Mouse (Mus musculus) heart, adult 9 months (tissue): ENCODE measurements around the gene Ctrc.
"Not testable (repeated sequence)": the region's sequence is repeated elsewhere in the genome, so short reads cannot be mapped to it uniquely, and the experiment has no call there.

Experiments
- DNase-seq, 2 experiments: peaks; one replicate each; pipeline ENCODE4 v3.0.0; 2022; ENCODE audit warnings: low spot score in 2 of 2

Gene Ctrc

DNA sequence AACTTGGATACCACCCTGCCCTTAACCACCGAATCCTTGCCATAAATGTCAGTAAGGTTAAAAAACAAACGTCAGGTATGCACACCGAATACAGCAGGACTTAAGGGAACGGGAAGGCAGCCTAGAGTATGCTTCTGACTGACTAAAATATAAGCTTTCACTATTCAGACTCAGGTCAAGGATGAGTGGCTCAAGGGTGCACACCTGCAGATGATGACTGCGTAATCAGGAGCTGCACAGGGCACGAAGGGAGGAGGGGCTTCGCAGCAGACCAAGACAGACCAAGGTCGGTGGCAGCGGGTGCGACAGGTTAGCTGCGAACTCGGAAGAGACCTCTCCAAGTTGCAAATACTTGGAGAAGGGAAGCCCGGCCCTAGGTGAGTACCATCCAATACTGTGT is 60.0 kb downstream of the Ctrc start:
- no peak for DNase-seq

DNA sequence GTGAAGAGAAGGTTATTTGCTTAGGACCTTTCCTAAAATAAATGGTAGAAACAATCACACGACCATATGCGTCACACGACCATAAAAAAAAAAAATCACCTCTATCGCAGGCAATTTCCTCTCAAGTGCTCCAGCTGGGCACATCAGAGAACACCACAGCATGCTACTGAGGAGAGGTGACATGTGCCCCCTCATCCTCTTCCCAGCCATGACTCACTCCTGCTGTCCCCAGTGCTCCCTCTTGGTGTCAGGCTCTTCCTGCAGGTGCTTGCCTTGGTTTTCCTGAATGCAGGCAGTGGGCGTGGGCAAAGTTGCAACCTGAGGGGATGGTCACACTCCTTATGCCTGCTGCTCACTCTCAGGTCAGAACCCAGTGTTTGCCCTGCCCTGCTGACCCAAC is 61.3 kb downstream of the Ctrc start:
- no peak for DNase-seq

DNA sequence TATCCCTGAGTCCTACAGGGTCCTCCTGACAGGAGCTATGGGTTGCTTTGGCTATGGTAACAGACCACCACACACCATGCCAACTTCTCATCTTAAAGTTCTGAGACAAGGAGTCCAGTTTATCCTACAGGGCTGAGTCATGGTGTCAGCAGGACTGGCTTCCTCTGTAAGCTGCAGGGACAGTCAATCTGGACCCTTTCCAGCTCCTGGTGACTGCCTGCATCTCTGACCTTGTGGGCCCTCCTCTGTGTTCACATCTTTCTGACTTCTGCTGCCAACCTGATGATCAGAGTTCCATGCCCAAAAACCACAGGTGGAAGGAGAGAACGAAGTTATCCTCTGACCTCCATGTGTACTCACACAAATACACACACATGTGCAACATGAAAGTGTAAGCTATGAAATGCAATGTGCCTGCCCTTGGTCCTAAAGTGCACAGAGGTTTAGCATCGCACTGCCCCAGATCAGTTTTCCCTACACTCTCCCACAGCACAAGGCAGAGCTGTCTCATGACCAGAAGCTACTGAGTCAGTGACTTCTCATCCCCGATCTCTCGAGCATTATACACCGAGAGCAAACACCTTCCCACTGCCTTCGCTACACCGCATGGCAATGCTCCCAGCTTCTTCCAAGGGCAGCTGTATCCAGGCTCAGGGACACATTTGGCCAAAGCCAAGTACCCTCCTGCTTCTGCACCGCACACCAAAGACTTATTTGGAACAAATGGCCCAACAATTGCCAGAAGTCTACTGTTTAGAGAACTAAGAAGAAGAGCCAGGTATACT is 64.8 kb downstream of the Ctrc start:
- no peak for DNase-seq

DNA sequence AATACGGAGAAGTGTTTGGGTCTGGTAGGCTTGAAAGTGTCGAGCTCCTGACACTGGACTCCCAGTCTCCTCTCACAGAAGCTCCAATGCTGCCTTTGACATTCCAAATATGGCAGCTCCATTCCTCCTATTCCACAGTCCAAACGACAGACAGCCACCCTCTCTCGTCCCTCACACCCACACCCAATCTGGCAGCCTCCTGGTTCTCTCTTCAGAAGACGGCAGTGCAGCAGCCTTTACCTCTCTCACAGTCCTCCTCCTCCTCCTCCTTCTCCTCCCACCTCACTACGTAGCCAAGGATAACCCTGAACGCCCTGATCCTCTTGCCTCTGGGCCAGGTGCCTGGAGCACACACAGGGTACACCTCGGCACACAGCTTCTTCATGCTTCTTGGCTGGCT is 66.3 kb downstream of the Ctrc start:
- DNase-seq = no peak

DNA sequence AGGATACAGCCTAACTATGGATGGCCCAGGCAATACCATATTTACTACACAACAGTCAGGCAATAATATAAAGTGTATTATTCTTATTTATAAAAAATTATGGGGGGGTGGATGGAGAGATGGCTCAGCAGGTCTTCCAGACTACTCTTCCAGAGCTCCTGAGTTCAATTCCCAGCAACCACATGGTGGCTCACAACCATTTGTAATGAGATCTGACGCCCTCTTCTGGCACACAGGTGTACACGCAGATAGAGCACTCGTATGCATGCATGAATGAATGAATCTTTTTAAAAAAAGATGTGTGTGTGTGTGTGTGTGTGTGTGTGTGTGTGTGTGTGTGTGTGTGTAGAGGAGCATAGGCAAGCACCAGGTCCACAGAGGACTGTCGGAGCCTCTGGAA is 73.1 kb downstream of the Ctrc start:
- DNase-seq = not testable (repeated sequence)

DNA sequence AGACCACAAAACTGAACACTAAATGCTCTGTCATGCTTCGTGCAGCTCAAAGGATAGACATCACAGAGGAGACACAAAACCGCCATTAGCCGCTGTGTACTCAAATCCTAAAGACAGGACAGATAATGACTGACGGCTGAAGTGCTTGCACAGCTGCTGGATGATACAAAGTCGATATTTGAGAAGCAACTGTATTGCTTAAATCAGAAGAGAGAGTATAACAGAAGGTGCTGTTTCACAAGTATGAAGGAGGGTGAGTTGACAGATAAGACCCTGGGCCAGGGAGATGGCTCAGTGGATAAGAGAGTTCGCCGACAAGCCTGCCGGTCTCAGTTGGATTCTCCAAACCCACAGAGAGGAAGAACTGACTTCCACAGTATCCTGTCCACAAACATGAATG is 74.3 kb downstream of the Ctrc start:
- no peak for DNase-seq

DNA sequence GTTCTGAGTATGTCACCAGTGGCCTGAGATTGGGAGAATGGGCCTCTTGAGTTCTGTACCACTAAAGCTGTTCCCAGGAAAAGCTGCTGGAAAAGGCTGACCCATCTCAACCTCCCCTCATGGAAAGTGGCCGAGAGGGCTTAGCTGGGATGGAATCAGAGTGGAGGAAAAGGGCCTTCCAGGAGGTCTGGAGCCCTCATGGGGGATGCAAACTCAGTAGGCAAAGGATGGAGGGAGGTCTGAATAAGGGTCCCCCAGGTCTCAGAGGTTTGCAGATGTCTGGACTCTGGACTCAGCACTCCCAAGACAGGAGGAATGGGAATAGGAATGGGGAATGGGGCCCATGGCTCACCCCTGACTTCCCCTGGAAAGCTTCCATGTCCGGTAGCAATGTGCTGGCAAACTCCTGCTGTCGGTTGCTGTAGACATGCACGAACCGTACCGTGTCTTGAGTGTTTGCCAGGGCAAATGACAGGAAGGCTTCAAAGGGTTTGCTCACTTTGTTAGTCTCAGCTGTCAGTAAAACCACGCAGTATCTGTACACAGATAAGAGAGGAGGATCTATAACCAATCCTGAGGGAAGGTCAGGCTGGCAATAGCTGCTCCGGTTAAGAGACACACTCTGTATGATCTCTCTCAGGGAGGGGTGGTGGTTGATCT is 76.5 kb downstream of the Ctrc start:
- DNase-seq = no peak

DNA sequence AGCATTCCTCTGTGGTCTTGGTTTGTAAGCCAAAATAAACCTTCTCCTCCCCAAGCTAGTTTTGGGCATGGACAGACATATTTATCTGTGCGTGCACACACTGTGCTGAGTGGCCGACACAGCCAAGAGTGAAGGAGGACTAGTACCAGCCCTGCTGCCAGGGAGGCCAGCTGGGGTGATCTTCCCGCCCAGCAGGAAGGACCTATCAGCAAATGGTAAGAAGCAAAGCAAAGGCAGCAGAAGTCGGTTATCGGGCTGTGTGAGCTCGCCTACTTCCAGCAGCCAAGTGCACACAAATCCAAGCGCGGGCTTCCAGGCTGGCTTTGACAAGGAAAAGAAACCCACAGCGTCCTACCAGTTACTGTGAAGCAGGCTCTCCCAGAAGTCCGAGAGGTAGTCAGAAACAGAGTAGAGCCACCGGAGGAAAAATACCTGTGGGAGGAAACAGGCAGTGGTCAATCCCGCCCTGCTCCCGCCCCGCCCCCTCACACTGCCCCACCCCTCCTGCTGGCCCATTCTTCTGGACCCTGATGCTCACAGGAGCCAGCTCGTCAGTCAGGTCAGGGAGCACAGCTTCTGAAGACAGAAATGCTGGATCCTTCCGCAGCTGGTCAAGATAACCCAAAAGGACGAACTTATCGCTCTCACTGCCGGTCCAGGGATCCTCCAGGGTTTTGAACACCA is 78.7 kb downstream of the Ctrc start:
- DNase-seq = peak in 1 of 2 experiments; percentile 91

DNA sequence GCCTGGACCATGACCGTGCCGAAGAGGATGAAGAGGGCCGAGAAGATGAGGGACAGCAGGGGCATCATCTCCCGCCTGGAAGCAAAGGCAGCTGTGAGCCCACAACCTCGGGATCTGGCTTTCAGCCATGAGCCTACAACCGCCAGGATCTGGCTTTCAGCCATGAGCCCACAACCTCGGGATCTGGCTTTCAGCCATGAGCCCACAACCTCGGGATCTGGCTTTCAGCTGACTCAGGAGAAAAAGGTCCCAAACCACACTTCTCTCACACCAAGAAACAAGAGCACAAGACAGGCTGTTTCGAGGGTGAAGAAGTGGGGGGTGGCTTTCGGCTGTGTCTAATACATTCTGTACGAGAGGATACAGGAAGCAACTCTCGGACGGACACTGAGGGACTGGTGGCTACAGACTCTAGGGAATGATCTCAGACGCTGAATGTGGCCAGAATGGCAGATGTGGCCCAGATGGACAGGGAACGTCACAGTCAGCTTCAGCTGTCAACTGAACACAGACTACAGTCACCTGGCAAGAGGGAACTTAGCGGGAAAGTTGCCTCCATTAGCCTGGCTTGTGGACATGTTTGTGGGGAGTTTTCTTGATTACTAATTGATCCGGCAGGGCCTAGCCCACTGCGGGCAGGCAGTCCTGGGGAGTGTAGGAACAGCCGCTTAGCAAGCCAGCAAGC is 79.3 kb downstream of the Ctrc start:
- peak in 1 of 2 experiments; percentile 85 for DNase-seq

DNA sequence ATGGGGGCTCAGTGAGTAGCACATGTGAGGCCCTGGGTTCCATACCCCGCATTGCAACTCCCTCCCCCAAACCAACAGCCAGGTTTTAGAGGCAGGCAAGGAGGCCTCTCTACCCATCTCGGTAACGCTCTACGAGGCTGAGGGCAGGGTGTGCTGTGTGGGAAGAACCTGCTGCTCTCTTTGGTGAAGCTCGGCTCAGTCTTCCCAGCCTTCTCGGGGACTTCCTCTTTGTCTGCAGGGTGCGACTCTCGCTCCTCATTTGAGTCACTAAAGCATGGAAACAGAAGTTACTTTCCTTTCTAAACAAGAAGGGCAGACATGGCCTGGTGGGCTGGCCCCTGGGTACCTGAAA is 79.9 kb downstream of the Ctrc start:
- DNase-seq = no peak

DNA sequence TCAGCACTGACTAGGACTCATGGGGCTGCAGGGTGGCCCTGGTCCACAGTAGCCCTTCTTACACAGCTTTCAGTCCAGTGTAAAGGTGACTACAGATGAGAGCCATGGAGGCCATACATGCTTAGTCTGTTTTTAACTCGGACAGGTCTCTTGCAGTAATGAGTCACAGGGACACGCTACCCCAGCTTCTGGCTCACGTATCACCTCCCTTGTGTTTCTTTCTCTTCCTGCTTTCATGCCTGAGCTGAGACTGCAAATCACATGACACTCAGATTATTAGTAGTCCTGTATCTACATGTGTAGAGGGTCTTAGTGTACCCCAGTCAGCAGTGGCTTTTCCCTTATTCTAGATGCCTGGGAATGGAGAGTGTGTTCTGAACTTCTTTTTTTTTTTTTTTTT is 81.2 kb downstream of the Ctrc start:
- no peak for DNase-seq
